7 mouse cellular contexts compared by ENCODE assay signal in the genomic region with DNA sequence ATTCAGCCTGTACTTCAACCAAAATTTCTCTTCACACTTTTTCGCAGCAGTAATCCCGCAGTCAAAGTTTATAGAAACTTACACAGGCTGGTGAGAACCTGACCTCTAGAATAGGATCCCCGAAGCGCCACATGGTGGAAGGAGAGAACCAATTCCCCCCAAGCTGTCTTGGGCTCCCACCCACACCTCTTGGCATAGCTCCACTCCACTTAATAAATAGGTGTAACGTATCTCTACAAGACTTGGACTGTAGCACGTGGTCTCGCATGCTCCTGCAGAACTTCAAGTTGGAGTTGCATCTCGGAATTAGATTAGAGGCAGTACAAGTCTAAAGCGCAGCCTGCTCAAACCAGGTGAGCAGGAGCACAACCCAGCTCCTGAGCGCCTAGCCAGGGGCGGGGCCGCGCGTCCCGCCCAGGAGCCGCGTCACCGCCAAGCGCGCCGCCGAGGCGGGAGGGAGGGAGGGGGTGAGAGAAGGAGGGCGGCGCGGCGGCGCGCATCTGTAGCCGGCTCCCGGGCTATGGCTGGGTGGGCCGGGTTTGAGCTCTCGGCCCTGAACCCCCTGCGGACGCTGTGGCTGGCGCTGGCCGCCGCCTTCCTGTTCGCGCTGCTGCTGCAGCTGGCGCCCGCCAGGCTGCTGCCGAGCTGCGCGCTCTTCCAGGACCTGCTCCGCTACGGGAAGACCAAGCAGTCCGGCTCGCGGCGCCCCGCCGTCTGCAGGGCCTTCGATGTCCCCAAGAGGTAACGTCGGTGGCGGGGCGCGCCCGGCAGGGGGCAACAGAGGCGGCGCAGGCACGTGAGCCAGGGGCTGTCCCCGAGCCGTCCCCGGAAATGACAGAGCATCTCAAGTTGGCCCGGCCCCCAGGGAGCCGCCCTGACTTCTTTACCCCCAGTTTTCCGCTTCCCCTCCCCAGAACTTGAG. TPM values are rescaled to one million over a fixed set of nuclear protein-coding genes. Genes with fewer than 3 reads are reported as not detected.
DNase-seq lines count a peak whose midpoint lies in the region; ATAC-seq and TF ChIP-seq lines count a peak whose summit lies in the region.

Srd5a3 (plus strand) TSS at position 464 of the 922 bp plus-strand sequence.

- peak; percentile 64 for TF ChIP-seq CTCF in kidney, adult 2 months (conservative IDR thresholded peaks at IDR 0.05; ENCODE audit: insufficient read depth, insufficient read length, low read depth, low read length)
- peak; percentile 88 for TF ChIP-seq CTCF in spleen, adult 2 months (IDR thresholded peaks at IDR 0.05; ENCODE audit: extremely low read depth, insufficient read depth, insufficient read length, insufficient replicate concordance)

- no peaks in the 10 kb centered on the region for H3K27me3 ChIP-seq in embryonic facial prominence, embryonic 12.5 days
- H3K27me3 ChIP-seq in kidney, adult 2 months (replicated peaks; ENCODE audit: control insufficient read depth, insufficient read depth, low read length): no peaks in the 10 kb centered on the region
- H3K27me3 ChIP-seq in limb, embryonic 12.5 days: no peaks in the 10 kb centered on the region
- H3K27me3 ChIP-seq in midbrain, embryonic 15.5 days (replicated peaks): no peaks in the 10 kb centered on the region
- no peaks in the 10 kb centered on the region for H3K27me3 ChIP-seq in spleen, adult 2 months (ENCODE audit: control insufficient read depth, insufficient read depth, low read length)

- TF ChIP-seq POLR2A in kidney, adult 2 months (IDR thresholded peaks at IDR 0.05; ENCODE audit: low read depth, low read length): no peak
- TF ChIP-seq POLR2A in spleen, adult 2 months (IDR thresholded peaks at IDR 0.05; ENCODE audit: low read depth, low read length): peak; percentile 81

- peak within 1 kb of the TSS; percentile 75 for H3K4me2 ChIP-seq in embryonic facial prominence, embryonic 12.5 days (replicated peaks)
- H3K4me2 ChIP-seq in limb, embryonic 12.5 days: peak within 1 kb of the TSS; percentile 75
- peak within 1 kb of the TSS; percentile 92 for H3K4me2 ChIP-seq in midbrain, embryonic 15.5 days

- H3K9ac ChIP-seq in embryonic facial prominence, embryonic 12.5 days: peak within 1 kb of the TSS; percentile 84
- peak within 1 kb of the TSS; percentile 84 for H3K9ac ChIP-seq in limb, embryonic 12.5 days (replicated peaks)
- H3K9ac ChIP-seq in midbrain, embryonic 15.5 days: peak within 1 kb of the TSS; percentile 94

- H3K9me3 ChIP-seq in embryonic facial prominence, embryonic 12.5 days: no peaks in the 10 kb centered on the region
- H3K9me3 ChIP-seq in limb, embryonic 12.5 days: no peaks in the 10 kb centered on the region
- H3K9me3 ChIP-seq in midbrain, embryonic 15.5 days: no peaks in the 10 kb centered on the region

- under 1% methylated on average over 69 of the region's 69 CpGs for WGBS in embryonic facial prominence, embryonic 12.5 days
- 2% methylated on average over 66 of the region's 69 CpGs for WGBS in kidney, adult 2 months
- WGBS in limb, embryonic 12.5 days: under 1% methylated on average over 69 of the region's 69 CpGs
- 2% methylated on average over 66 of the region's 69 CpGs for WGBS in midbrain, embryonic 15.5 days
- 2% methylated on average over 58 of the region's 69 CpGs for WGBS in spleen, adult 2 months

- peak; percentile 94 for ATAC-seq in embryonic facial prominence, embryonic 12.5 days (ENCODE audit: insufficient number of reproducible peaks, insufficient read depth, low FRiP score, low TSS enrichment)
- ATAC-seq in limb, embryonic 12.5 days (ENCODE audit: insufficient number of reproducible peaks, insufficient read depth, low FRiP score, low TSS enrichment, low read depth): peak; percentile 95
- ATAC-seq in midbrain, embryonic 15.5 days (replicated peaks): peak; percentile 96

- peak within 1 kb of the TSS; percentile 63 for H3K4me3 ChIP-seq in embryonic facial prominence, embryonic 12.5 days
- H3K4me3 ChIP-seq in kidney, adult 2 months (ENCODE audit: insufficient read depth, low read depth, low read length): peak within 1 kb of the TSS; percentile 67
- H3K4me3 ChIP-seq in limb, embryonic 12.5 days (replicated peaks): peak within 1 kb of the TSS; percentile 68
- H3K4me3 ChIP-seq in midbrain, embryonic 15.5 days: peak within 1 kb of the TSS; percentile 93
- H3K4me3 ChIP-seq in spleen, adult 2 months (ENCODE audit: extremely low read depth, insufficient read depth, insufficient read length): peak within 1 kb of the TSS; percentile 83

- DNase-seq in adrenal gland, postnatal 25 days: peak; percentile 97
- peak; percentile 97 to 98 for DNase-seq in heart, adult 18-20 months
- peak; percentile 97 for DNase-seq in kidney, adult 2 months
- peak; percentile 93 to 98 for DNase-seq in spleen, adult 2 months (ENCODE audit: low read depth in 1 of 2, low spot score in 2 of 2)

- peaks cover 9% of the 10 kb centered on the region; the same call in 1 of the 2 replicates for H3K4me1 ChIP-seq in embryonic facial prominence, embryonic 12.5 days
- no peaks in the 10 kb centered on the region for H3K4me1 ChIP-seq in kidney, adult 2 months (ENCODE audit: control insufficient read depth, insufficient read depth, low read length)
- peaks cover 12% of the 10 kb centered on the region for H3K4me1 ChIP-seq in limb, embryonic 12.5 days (replicated peaks)
- H3K4me1 ChIP-seq in midbrain, embryonic 15.5 days: peaks cover 13% of the 10 kb centered on the region
- peaks cover 3% of the 10 kb centered on the region; the same call in 1 of the 2 replicates for H3K4me1 ChIP-seq in spleen, adult 2 months (ENCODE audit: control insufficient read depth, insufficient read depth, insufficient read length)

- H3K27ac ChIP-seq in embryonic facial prominence, embryonic 12.5 days: peak within 1 kb of the TSS; percentile 97
- peak within 1 kb of the TSS; percentile 91 for H3K27ac ChIP-seq in kidney, adult 2 months (ENCODE audit: insufficient read depth, low read depth, low read length)
- peak within 1 kb of the TSS; percentile 99 for H3K27ac ChIP-seq in limb, embryonic 12.5 days
- H3K27ac ChIP-seq in midbrain, embryonic 15.5 days: peak within 1 kb of the TSS; percentile 93
- peak within 1 kb of the TSS; percentile 97 for H3K27ac ChIP-seq in spleen, adult 2 months (ENCODE audit: insufficient read depth, low read length)

- H3K36me3 ChIP-seq in embryonic facial prominence, embryonic 12.5 days: no peaks in the 10 kb centered on the region
- H3K36me3 ChIP-seq in kidney, adult 2 months (ENCODE audit: control insufficient read depth, insufficient read depth, low read length): no peaks in the 10 kb centered on the region
- no peaks in the 10 kb centered on the region for H3K36me3 ChIP-seq in limb, embryonic 12.5 days
- H3K36me3 ChIP-seq in midbrain, embryonic 15.5 days (replicated peaks): no peaks in the 10 kb centered on the region
- no peaks in the 10 kb centered on the region for H3K36me3 ChIP-seq in spleen, adult 2 months (ENCODE audit: control insufficient read depth, insufficient read depth, low read length)

RNA-seq across cellular contexts. Expression of gene Srd5a3, which starts in this region (rescaled TPM):
- total RNA-seq in adrenal gland, postnatal 25 days (2021): 30.9 and 40.2 TPM in 2 replicates
- 29.8 and 30.9 TPM in 2 replicates for polyA plus RNA-seq in embryonic facial prominence, embryonic 12.5 days (2016; fragmentation: Nextera tagmentation; extraction: Ambion mirVana)
- 1 to 10 TPM; 8.2 TPM for total RNA-seq in heart, adult 18-20 months (2021)
- 56.9 and 69.9 TPM in 2 replicates for polyA plus RNA-seq in kidney, adult 2 months (2012; rRNA removed)
- polyA plus RNA-seq in limb, embryonic 12.5 days (2016; fragmentation: Nextera tagmentation; extraction: Ambion mirVana): 28.3 and 31.6 TPM in 2 replicates
- polyA plus RNA-seq in midbrain, embryonic 15.5 days (2015; fragmentation: Nextera tagmentation; extraction: Ambion mirVana): 15.5 and 17.8 TPM in 2 replicates
- 149 and 297 TPM in 2 replicates for polyA plus RNA-seq in spleen, adult 2 months (2012; rRNA removed)

Comparison
In these comparisons a context has a peak if more than half of its experiments do, and no peak if none do; other contexts are left out.
1. Peak in every context shown above with its lines: DNase-seq, ATAC-seq, H3K4me3 ChIP-seq and H3K27ac ChIP-seq.